Mouse (Mus musculus) bone marrow macrophage, adult 2 months (primary cell): Measurements from ENCODE around the gene Jpt1. TPM values are rescaled to one million over a fixed set of nuclear protein-coding genes. Genes with fewer than 3 reads are reported as not detected.

Experiments used
- H3K27ac ChIP-seq: 2 replicates; pipeline ENCODE4 v1.5.1; 2012; ENCODE audit warnings: low read depth, low read length; ENCODE audit not compliant: insufficient read depth
- H3K4me1 ChIP-seq: 2 replicates; pipeline ENCODE4 v1.6.1; 2012; ENCODE audit warnings: low read length; ENCODE audit not compliant: control insufficient read depth, insufficient read depth
- H3K4me3 ChIP-seq: 2 replicates; pipeline ENCODE4 v1.5.1; 2012; ENCODE audit warnings: mild to moderate bottlenecking, low read length, moderate library complexity; ENCODE audit not compliant: insufficient read depth
- CTCF ChIP-seq: IDR thresholded peaks from 2 replicates; pipeline ENCODE4 v1.5.1; 2012; ENCODE audit warnings: low read depth, mild to moderate bottlenecking, low read length, moderate library complexity
- POLR2A ChIP-seq: IDR thresholded peaks from 2 replicates; pipeline ENCODE4 v1.6.1; 2012; ENCODE audit warnings: mild to moderate bottlenecking, low read depth, low read length, borderline replicate concordance
- polyA plus RNA-seq: library from polyadenylated mRNA; stranded (reverse); fragments of >200 nt; gene quantifications from 2 replicates; pipeline ENCODE4 v1.2.4, GENCODE M21; 2012; ENCODE audit not compliant: missing spikeins, insufficient read depth, insufficient read length

The Jpt1 gene
- polyA plus RNA-seq, 1 experiment: 168 TPM

- H3K27ac ChIP-seq: no peak overlapping the region
- TF ChIP-seq CTCF: no peak
- no peak for TF ChIP-seq POLR2A
- H3K4me1 ChIP-seq: peaks cover 3% of the 10 kb centered on the region
- peak overlapping the region; percentile 79 for H3K4me3 ChIP-seq
These were observed 23.5 kb downstream of the Jpt1 start for GRCm38 (mm10) chr11:115490441-115491355.

GRCm38 (mm10) chr11:115488551-115489104 lies 25.6 kb downstream of the Jpt1 start:
- Histone ChIP-seq H3K4me1 (peaks cover 3% of the 10 kb centered on the region), H3K27ac (no peak overlapping the region), H3K4me3 (no peak overlapping the region)
- TF ChIP-seq POLR2A: no peak
- no peak for TF ChIP-seq CTCF

- TF ChIP-seq POLR2A: no peak
- Histone ChIP-seq H3K4me3 (no peak overlapping the region), H3K4me1 (no peaks in the 10 kb centered on the region), H3K27ac (no peak overlapping the region)
These were observed 29.0 kb downstream of the Jpt1 start for GRCm38 (mm10) chr11:115485155-115485554.

GRCm38 (mm10) chr11:115483726-115484125 lies 30.5 kb downstream of the Jpt1 start:
- no peak overlapping the region for H3K4me3 ChIP-seq
- H3K27ac ChIP-seq: no peak overlapping the region
- TF ChIP-seq POLR2A (no peak), CTCF (peak; percentile 74)
- peaks cover 7% of the 10 kb centered on the region for H3K4me1 ChIP-seq

GRCm38 (mm10) chr11:115483278-115483677 lies 30.9 kb downstream of the Jpt1 start:
- no peak for TF ChIP-seq POLR2A
- no peak for TF ChIP-seq CTCF
- H3K27ac ChIP-seq: no peak overlapping the region
- peaks cover 10% of the 10 kb centered on the region for H3K4me1 ChIP-seq
- H3K4me3 ChIP-seq: no peak overlapping the region

- no peak for TF ChIP-seq CTCF
- no peak for TF ChIP-seq POLR2A
- H3K27ac ChIP-seq: no peak overlapping the region
- peaks cover 16% of the 10 kb centered on the region for H3K4me1 ChIP-seq
- H3K4me3 ChIP-seq: no peak overlapping the region
These were observed 32.5 kb downstream of the Jpt1 start for GRCm38 (mm10) chr11:115481553-115482259.

GRCm38 (mm10) chr11:115478296-115478938 lies 35.8 kb downstream of the Jpt1 start:
- Histone ChIP-seq H3K27ac (peak overlapping the region; percentile 70), H3K4me3 (peak overlapping the region; percentile 17; the same call in 1 of the 2 replicates), H3K4me1 (peaks cover 24% of the 10 kb centered on the region)
- TF ChIP-seq CTCF (no peak), POLR2A (no peak)

GRCm38 (mm10) chr11:115477388-115477787 lies 36.8 kb downstream of the Jpt1 start:
- Histone ChIP-seq H3K4me3 (peak overlapping the region; percentile 80), H3K4me1 (peaks cover 26% of the 10 kb centered on the region), H3K27ac (peak overlapping the region; percentile 74)

GRCm38 (mm10) chr11:115476630-115477029 lies 37.6 kb downstream of the Jpt1 start:
- H3K27ac ChIP-seq: peak overlapping the region; percentile 74
- peak overlapping the region; percentile 80 for H3K4me3 ChIP-seq
- H3K4me1 ChIP-seq: peaks cover 26% of the 10 kb centered on the region

GRCm38 (mm10) chr11:115475758-115476237 lies 38.4 kb downstream of the Jpt1 start:
- peak overlapping the region; percentile 80 for H3K4me3 ChIP-seq
- TF ChIP-seq POLR2A: 0 out of 2 replicates have a peak, but pooled peaks have one; percentile 12
- TF ChIP-seq CTCF: no peak
- H3K27ac ChIP-seq: peak overlapping the region; percentile 74
- peaks cover 26% of the 10 kb centered on the region for H3K4me1 ChIP-seq
